Mouse (Mus musculus) limb, embryonic 11.5 days (tissue): ENCODE measurements around the gene Sft2d1. TPM values are rescaled to one million over a fixed set of nuclear protein-coding genes. Genes with fewer than 3 reads are reported as not detected.

Experiments
- ATAC-seq: fragments of 200-750 bp; cut with Nextera tagmentation; 2 replicates; pipeline ENCODE4 v1.8.0; 2017; ENCODE audit warnings: low read depth; ENCODE audit not compliant: insufficient number of reproducible peaks, low FRiP score, low TSS enrichment
- DNase-seq: peaks from one replicate; pipeline ENCODE4 v3.0.0-alpha.2; 2015; ENCODE audit warnings: low spot score
- H3K27ac ChIP-seq: fragments of 300-500 bp; sonication (generic); replicated peaks from 2 replicates; pipeline ENCODE4 v1.5.1; 2014; ENCODE audit warnings: low read depth, mild to moderate bottlenecking, low read length
- H3K27me3 ChIP-seq: fragments of 300-500 bp; sonication (generic); 2 replicates; pipeline ENCODE4 v1.6.1; 2014; ENCODE audit warnings: mild to moderate bottlenecking, low read length, mixed read lengths; ENCODE audit not compliant: control insufficient read depth, insufficient read depth
- H3K36me3 ChIP-seq: fragments of 300-500 bp; sonication (generic); 2 replicates; pipeline ENCODE4 v1.6.1; 2014; ENCODE audit warnings: mild to moderate bottlenecking, low read length, moderate library complexity, mixed read lengths; ENCODE audit not compliant: control insufficient read depth, insufficient read depth
- H3K4me1 ChIP-seq: fragments of 300-500 bp; sonication (generic); 2 replicates; pipeline ENCODE4 v1.6.1; 2014; ENCODE audit warnings: low read length, mixed read lengths; ENCODE audit not compliant: control insufficient read depth, insufficient read depth
- H3K4me2 ChIP-seq: fragments of 300-500 bp; sonication (generic); 2 replicates; pipeline ENCODE4 v1.6.1; 2014; ENCODE audit warnings: low read depth, mild to moderate bottlenecking, moderate library complexity; ENCODE audit not compliant: severe bottlenecking
- H3K4me3 ChIP-seq: fragments of 300-500 bp; sonication (generic); 2 replicates; pipeline ENCODE4 v1.5.1; 2014; ENCODE audit warnings: low read depth, low read length
- H3K9ac ChIP-seq: fragments of 300-500 bp; sonication (generic); 2 replicates; pipeline ENCODE4 v1.6.1; 2014; ENCODE audit warnings: mild to moderate bottlenecking, low read length
- H3K9me3 ChIP-seq: fragments of 300-500 bp; sonication (generic); 2 replicates; pipeline ENCODE4 v1.6.1; 2016; ENCODE audit warnings: low read length; ENCODE audit not compliant: control insufficient read depth
- WGBS: fragments of 180-500 bp; shearing (Covaris S2); extraction: QIAGEN DNeasy Blood & Tissue Kit; methylation state at CpG from one replicate; pipeline ENCODE4 v1.1.7; 2014; 5-methylcytosine and 5-hydroxymethylcytosine counted together
- polyA plus RNA-seq: library from polyadenylated mRNA; unstranded; fragments of >200 nt; fragmentation: Nextera tagmentation; extraction: Ambion mirVana; gene quantifications from 2 replicates; pipeline ENCODE4 v1.2.1, GENCODE M21; 2014

The Sft2d1 gene
- polyA plus RNA-seq, 1 experiment from 2014 or later, result 43.0 TPM

DNA sequence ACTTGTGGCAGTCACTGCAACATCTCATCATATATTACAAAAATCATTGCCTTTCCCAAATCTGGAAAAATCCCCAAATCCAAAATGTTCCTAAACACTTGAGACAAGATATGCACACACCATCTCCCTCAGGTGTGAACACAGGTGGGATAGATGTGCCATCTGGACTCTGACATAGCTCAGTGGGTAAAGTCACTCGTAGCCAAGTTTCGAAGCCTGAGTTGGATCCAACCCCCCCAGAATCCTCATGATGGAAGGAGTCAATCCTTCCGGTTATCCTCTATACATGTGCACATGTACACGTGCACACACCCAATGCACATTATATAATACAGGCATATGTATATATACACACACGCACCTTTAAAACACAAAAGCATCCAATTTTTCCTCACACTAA lies 50.0 kb downstream of the Sft2d1 start:
- peaks cover 11% of the 10 kb centered on the region for H3K4me1 ChIP-seq
- no peaks in the 10 kb centered on the region for H3K36me3 ChIP-seq
- no peak overlapping the region for H3K27ac ChIP-seq
- DNase-seq, result no peak
- H3K4me2 ChIP-seq, result no peak overlapping the region
- H3K4me3 ChIP-seq, result no peak overlapping the region
- no peak overlapping the region for H3K9ac ChIP-seq
- no peaks in the 10 kb centered on the region for H3K9me3 ChIP-seq
- no peaks in the 10 kb centered on the region for H3K27me3 ChIP-seq
- no peak for ATAC-seq
- WGBS, result 90% methylated on average over 5 of the region's 5 CpGs

DNA sequence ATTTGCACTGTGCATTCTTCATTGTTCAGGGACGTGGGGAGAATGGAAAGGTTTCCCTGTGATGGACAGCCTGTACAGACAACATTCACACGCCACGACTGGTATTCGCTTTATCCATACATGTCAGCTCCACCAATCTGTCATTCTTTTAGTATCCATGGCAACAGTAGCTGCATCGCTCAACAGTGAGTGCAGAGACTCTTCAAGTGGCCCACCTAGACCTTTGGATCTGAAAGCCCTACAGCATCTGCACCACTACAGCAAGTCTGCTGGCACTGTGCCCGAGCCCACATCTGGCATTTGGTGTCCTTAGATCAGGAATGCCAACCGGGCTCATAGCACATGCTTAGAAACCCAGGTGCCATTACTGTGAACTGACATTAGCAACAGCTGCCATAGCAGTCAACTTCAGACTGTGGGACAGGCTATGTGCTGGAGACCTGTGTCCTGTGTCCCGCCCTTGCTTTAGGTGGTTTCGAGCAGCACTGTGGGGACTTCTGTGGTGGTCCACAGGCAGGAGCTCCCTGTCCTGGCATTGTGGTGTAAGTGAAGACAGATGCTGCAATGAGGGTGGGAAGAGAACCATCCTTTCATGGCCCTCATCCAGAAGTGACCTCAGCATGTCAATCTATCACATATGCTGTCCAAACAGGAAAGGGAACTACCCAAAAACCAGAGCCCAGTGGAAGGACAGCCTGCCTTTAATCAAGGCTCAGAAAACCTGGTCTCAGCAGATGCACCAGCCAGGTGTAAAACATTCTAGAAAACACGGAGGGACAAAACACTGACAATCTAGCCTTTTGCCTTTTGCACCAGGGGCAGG lies 50.6 kb downstream of the Sft2d1 start:
- 80% methylated on average over 10 of the region's 10 CpGs for WGBS
- peaks cover 11% of the 10 kb centered on the region for H3K4me1 ChIP-seq
- H3K27ac ChIP-seq, result no peak overlapping the region
- no peak overlapping the region for H3K4me3 ChIP-seq
- no peaks in the 10 kb centered on the region for H3K27me3 ChIP-seq
- no peak for DNase-seq
- no peak overlapping the region for H3K9ac ChIP-seq
- no peak overlapping the region for H3K4me2 ChIP-seq
- no peak for ATAC-seq
- H3K9me3 ChIP-seq, result no peaks in the 10 kb centered on the region
- no peaks in the 10 kb centered on the region for H3K36me3 ChIP-seq

DNA sequence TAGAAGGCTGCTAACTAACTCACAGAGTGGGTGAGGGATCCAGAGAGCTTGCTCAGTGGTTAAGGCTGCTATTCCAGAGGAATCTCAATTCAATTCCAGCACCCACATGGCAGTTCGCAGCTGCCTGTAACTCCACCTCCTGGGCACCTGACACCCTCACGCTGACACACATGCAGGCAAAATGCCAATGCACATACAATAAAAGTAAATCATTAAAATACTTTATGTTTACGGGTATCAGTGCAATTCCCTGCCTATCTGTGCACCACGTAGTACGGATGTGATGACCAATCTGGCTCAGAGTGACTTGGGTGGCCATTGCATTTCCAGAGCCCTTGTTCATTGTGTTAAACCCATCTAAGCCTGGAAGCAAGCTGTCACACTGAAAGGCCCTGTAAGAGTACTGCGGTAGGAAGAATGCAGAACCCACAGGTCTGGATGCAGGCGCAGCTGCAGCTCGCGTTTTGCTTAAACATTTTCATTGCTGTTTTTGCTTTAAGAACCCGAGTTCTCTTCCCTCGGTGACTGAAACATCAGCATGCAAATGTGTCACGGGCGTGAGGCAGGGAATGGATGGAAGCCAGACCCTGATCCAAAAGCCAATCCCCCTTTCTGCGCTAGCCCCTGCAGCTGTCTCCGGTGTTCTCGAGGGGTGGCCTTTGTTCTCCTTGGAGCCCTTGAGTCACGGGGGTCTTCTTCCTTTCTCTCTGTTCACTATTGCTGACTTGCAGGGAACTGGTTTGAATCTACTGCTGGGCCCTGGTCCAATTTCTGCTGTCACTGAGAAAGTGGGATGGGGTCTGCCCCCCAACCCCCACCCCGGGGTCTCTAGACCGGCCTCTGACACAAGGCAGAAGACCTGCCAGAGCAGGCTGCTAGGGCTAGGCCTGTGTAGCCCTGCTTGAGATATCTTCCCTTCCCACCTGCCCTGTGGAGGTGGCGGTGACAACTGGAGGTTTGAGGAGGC lies 56.9 kb downstream of the Sft2d1 start:
- DNase-seq, result peak; percentile 40
- no peak for ATAC-seq
- Histone ChIP-seq H3K27me3 (no peaks in the 10 kb centered on the region), H3K9ac (peak overlapping the region; percentile 45), H3K9me3 (no peaks in the 10 kb centered on the region), H3K4me3 (no peak overlapping the region), H3K27ac (0 out of 2 replicates have a peak overlapping the region, but pooled peaks have one; percentile 12), H3K4me1 (peaks cover 24% of the 10 kb centered on the region), H3K4me2 (no peak overlapping the region), H3K36me3 (no peaks in the 10 kb centered on the region)
- 23% methylated on average over 20 of the region's 20 CpGs for WGBS

DNA sequence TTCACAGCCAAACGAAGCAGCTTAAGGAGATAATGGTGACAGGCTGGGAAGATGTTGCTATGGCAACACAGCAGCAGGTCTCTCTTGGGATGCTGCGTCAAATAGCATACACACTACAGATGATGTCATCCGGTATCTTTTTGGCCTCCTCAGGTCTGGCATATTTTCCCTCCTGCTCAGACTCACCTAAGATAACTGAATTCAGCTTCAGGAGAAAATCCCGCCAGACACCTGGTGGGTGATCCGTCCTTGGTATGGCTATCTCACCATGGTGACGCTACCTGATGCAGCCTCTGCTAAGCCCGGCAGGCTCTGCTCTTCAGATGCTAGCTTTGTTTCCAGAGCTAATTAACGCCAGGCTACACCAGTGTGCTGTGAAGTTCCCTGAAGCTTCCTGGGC lies 57.7 kb downstream of the Sft2d1 start:
- no peaks in the 10 kb centered on the region for H3K9me3 ChIP-seq
- no peak overlapping the region for H3K4me2 ChIP-seq
- no peak overlapping the region for H3K9ac ChIP-seq
- no peaks in the 10 kb centered on the region for H3K36me3 ChIP-seq
- WGBS, result 27% methylated on average over 8 of the region's 8 CpGs
- ATAC-seq (no peak), DNase-seq (no peak)
- H3K4me3 ChIP-seq, result no peak overlapping the region
- H3K27ac ChIP-seq, result no peak overlapping the region
- H3K4me1 ChIP-seq, result peaks cover 22% of the 10 kb centered on the region
- H3K27me3 ChIP-seq, result no peaks in the 10 kb centered on the region

DNA sequence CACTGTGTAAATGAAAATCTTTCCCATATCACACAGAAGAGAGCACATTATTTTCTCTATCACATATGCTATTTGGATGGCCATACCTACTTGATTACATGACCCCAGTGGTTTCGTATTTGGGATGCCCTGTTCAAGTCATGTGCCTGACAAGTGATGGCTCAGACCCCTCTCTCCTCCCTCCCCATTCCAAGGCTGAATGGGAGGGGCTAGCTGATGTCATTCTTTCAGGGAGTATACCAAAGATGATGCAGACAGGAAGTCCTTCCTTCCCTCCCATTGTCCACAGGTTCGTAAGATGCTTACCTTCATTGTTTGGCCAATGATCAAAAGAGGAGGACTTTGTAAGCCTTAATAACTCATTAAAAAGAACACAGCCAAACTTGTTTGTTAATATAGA lies 58.3 kb downstream of the Sft2d1 start:
- Histone ChIP-seq H3K9me3 (no peaks in the 10 kb centered on the region), H3K36me3 (no peaks in the 10 kb centered on the region), H3K4me1 (peaks cover 22% of the 10 kb centered on the region), H3K9ac (no peak overlapping the region), H3K27me3 (no peaks in the 10 kb centered on the region), H3K27ac (no peak overlapping the region), H3K4me3 (no peak overlapping the region), H3K4me2 (no peak overlapping the region)
- WGBS, result 72% methylated on average over 2 of the region's 2 CpGs
- ATAC-seq, result no peak
- no peak for DNase-seq

DNA sequence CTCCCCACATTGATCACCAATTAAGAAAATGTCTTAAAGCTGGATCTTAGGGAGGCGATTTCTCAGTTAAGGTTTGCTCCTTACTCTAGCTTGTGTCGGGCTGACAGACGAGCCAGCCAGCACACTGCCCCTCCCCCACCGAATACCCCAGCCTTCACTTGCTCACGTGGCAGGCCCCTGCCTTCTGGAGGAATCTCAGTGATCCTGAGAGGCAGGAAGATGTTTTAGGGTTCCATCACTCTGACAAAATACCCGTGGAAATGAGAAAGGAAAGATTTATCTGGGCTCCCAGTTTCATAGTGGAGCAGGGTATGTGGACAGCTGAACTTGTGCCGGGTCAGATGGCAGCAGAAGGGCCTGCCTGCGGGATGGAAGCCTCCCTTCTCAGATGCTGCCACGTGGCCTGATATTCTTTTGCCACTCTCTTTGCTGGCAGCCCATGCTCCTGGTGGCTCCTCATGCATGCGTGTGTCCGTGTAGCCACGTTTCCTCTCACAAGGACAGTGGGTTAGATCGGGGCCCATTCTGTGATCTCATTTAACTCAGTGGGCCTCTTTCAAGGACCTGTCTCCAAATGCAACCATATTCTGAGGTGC lies 59.8 kb downstream of the Sft2d1 start:
- Histone ChIP-seq H3K9ac (no peak overlapping the region), H3K9me3 (no peaks in the 10 kb centered on the region), H3K4me3 (no peak overlapping the region), H3K27ac (no peak overlapping the region), H3K36me3 (no peaks in the 10 kb centered on the region), H3K4me1 (peaks cover 23% of the 10 kb centered on the region), H3K27me3 (no peaks in the 10 kb centered on the region), H3K4me2 (no peak overlapping the region)
- WGBS, result 29% methylated on average over 13 of the region's 13 CpGs
- DNase-seq, result peak; percentile 66
- ATAC-seq, result no peak

DNA sequence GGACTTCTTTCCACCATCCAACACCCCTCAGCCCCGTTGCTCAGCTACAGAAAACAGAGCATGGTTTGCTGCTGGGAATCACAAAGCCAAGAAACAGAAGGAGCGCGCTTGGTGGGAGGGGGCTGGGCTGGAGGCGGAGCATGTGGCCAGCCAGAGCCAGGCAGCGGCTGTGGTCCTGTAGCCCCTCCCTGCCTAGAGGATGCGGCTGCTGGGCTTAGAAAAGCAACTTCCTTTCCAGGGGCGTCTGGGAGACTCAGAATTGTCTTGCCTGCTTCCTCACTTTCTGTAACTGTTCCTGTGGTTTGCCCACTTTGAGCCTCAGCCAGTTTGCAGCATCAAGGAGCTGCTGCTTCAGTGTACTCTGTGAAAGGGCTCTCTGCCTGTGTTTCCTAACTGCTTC lies 60.9 kb downstream of the Sft2d1 start:
- Histone ChIP-seq H3K27ac (peak overlapping the region; percentile 91), H3K4me3 (peak overlapping the region; percentile 22), H3K27me3 (no peaks in the 10 kb centered on the region), H3K4me2 (peak overlapping the region; percentile 49), H3K9me3 (no peaks in the 10 kb centered on the region), H3K9ac (peak overlapping the region; percentile 62), H3K36me3 (no peaks in the 10 kb centered on the region), H3K4me1 (peaks cover 25% of the 10 kb centered on the region)
- peak; percentile 78 for ATAC-seq
- 1% methylated on average over 7 of the region's 7 CpGs for WGBS
- peak; percentile 90 for DNase-seq
